Mouse (Mus musculus) limb, embryonic 12.5 days (tissue): Measurements from ENCODE around the gene Vax1. TPM values are rescaled to one million over a fixed set of nuclear protein-coding genes. Genes with fewer than 3 reads are reported as not detected.

Source experiments
- ATAC-seq: fragments of 200-750 bp; cut with Nextera tagmentation; 2 replicates; pipeline ENCODE4 v1.8.0; 2017; ENCODE audit warnings: low read depth, moderate TSS enrichment; ENCODE audit not compliant: insufficient number of reproducible peaks, insufficient read depth, low FRiP score, low TSS enrichment
- H3K27ac ChIP-seq: fragments of 300-500 bp; sonication (generic); 2 replicates; pipeline ENCODE4 v1.5.1; 2016; ENCODE audit warnings: mild to moderate bottlenecking, moderate library complexity
- H3K27me3 ChIP-seq: fragments of 300-500 bp; sonication (generic); 2 replicates; pipeline ENCODE4 v1.6.1; 2016; ENCODE audit warnings: mild to moderate bottlenecking, moderate library complexity
- H3K36me3 ChIP-seq: fragments of 300-500 bp; sonication (generic); 2 replicates; pipeline ENCODE4 v1.6.1; 2016; ENCODE audit warnings: mild to moderate bottlenecking, moderate library complexity
- H3K4me1 ChIP-seq: fragments of 300-500 bp; sonication (generic); replicated peaks from 2 replicates; pipeline ENCODE4 v1.6.1; 2016
- H3K4me2 ChIP-seq: fragments of 300-500 bp; sonication (generic); 2 replicates; pipeline ENCODE4 v1.6.1; 2016; ENCODE audit warnings: mild to moderate bottlenecking, moderate library complexity
- H3K4me3 ChIP-seq: fragments of 300-500 bp; sonication (generic); replicated peaks from 2 replicates; pipeline ENCODE4 v1.5.1; 2016; ENCODE audit warnings: mild to moderate bottlenecking
- H3K9ac ChIP-seq: fragments of 300-500 bp; sonication (generic); replicated peaks from 2 replicates; pipeline ENCODE4 v1.6.1; 2016; ENCODE audit warnings: mild to moderate bottlenecking, moderate library complexity
- H3K9me3 ChIP-seq: fragments of 300-500 bp; sonication (generic); 2 replicates; pipeline ENCODE4 v1.6.1; 2016; ENCODE audit warnings: mild to moderate bottlenecking, moderate library complexity
- WGBS: fragments of 180-500 bp; shearing (Covaris S2); methylation state at CpG from one replicate; pipeline ENCODE4 v1.1.7; 2016; 5-methylcytosine and 5-hydroxymethylcytosine counted together
- polyA plus RNA-seq: library from polyadenylated mRNA; unstranded; fragments of >200 nt; fragmentation: Nextera tagmentation; extraction: Ambion mirVana; gene quantifications from 2 replicates; pipeline ENCODE4 v1.2.1, GENCODE M21; 2016

Vax1 gene
- polyA plus RNA-seq, 1 experiment from 2014 or later, result not detected

GRCm38 (mm10) chr19:59192491-59192890 lies 22.6 kb upstream of the Vax1 start:
- Histone ChIP-seq H3K4me3 (no peak overlapping the region), H3K4me2 (no peak overlapping the region), H3K36me3 (no peaks in the 10 kb centered on the region), H3K9me3 (no peaks in the 10 kb centered on the region), H3K4me1 (peaks cover 17% of the 10 kb centered on the region), H3K27me3 (peaks cover 88% of the 10 kb centered on the region), H3K9ac (no peak overlapping the region), H3K27ac (no peak overlapping the region)
- ATAC-seq, result no peak
- WGBS, result 4% methylated on average over 2 of the region's 2 CpGs

- H3K4me1 ChIP-seq, result peaks cover 15% of the 10 kb centered on the region
- H3K27ac ChIP-seq, result no peak overlapping the region
- H3K4me3 ChIP-seq, result no peak overlapping the region
- H3K9me3 ChIP-seq, result no peaks in the 10 kb centered on the region
- 10% methylated on average over 4 of the region's 4 CpGs for WGBS
- no peak overlapping the region for H3K4me2 ChIP-seq
- no peak for ATAC-seq
- no peaks in the 10 kb centered on the region for H3K36me3 ChIP-seq
- H3K9ac ChIP-seq, result no peak overlapping the region
- H3K27me3 ChIP-seq, result peaks cover 86% of the 10 kb centered on the region
Measured at GRCm38 (mm10) chr19:59191123-59191505, 21.3 kb upstream of the Vax1 start.

GRCm38 (mm10) chr19:59190431-59191122 lies 20.7 kb upstream of the Vax1 start:
- Histone ChIP-seq H3K9ac (no peak overlapping the region), H3K27me3 (peaks cover 86% of the 10 kb centered on the region), H3K4me2 (no peak overlapping the region), H3K27ac (no peak overlapping the region), H3K4me3 (no peak overlapping the region), H3K9me3 (no peaks in the 10 kb centered on the region), H3K36me3 (no peaks in the 10 kb centered on the region), H3K4me1 (peaks cover 11% of the 10 kb centered on the region)
- WGBS, result 1% methylated on average over 8 of the region's 8 CpGs
- ATAC-seq, result no peak

- WGBS, result 1% methylated on average over 4 of the region's 4 CpGs
- Histone ChIP-seq H3K4me2 (no peak overlapping the region), H3K4me3 (no peak overlapping the region), H3K4me1 (peaks cover 5% of the 10 kb centered on the region), H3K9me3 (no peaks in the 10 kb centered on the region), H3K36me3 (no peaks in the 10 kb centered on the region), H3K9ac (no peak overlapping the region), H3K27ac (no peak overlapping the region), H3K27me3 (peaks cover 82% of the 10 kb centered on the region)
- ATAC-seq, result 0 out of 2 replicates have a peak, but pooled peaks have one; percentile 56
Measured at GRCm38 (mm10) chr19:59188981-59189380, 19.1 kb upstream of the Vax1 start.

GRCm38 (mm10) chr19:59184000-59184399 lies 14.1 kb upstream of the Vax1 start:
- Histone ChIP-seq H3K4me1 (no peaks in the 10 kb centered on the region; the same call in 1 of the 2 replicates), H3K27me3 (peaks cover 77% of the 10 kb centered on the region), H3K4me3 (no peak overlapping the region), H3K9ac (no peak overlapping the region), H3K4me2 (no peak overlapping the region), H3K27ac (no peak overlapping the region), H3K9me3 (no peaks in the 10 kb centered on the region), H3K36me3 (no peaks in the 10 kb centered on the region)
- no peak for ATAC-seq
- WGBS, result 41% methylated on average over 3 of the region's 3 CpGs

- Histone ChIP-seq H3K27ac (no peak overlapping the region), H3K9ac (no peak overlapping the region), H3K4me2 (no peak overlapping the region), H3K9me3 (no peaks in the 10 kb centered on the region), H3K27me3 (peaks cover 90% of the 10 kb centered on the region), H3K36me3 (no peaks in the 10 kb centered on the region), H3K4me1 (peaks cover 28% of the 10 kb centered on the region), H3K4me3 (no peak overlapping the region)
- ATAC-seq, result no peak
- WGBS, result 12% methylated on average over 6 of the region's 6 CpGs
Measured at GRCm38 (mm10) chr19:59173341-59174015, 3.6 kb upstream of the Vax1 start.

GRCm38 (mm10) chr19:59172781-59173180 lies 2.9 kb upstream of the Vax1 start:
- no peak overlapping the region for H3K27ac ChIP-seq
- no peak overlapping the region for H3K4me3 ChIP-seq
- 2% methylated on average over 3 of the region's 3 CpGs for WGBS
- no peak for ATAC-seq
- H3K36me3 ChIP-seq, result no peaks in the 10 kb centered on the region
- H3K4me1 ChIP-seq, result peaks cover 28% of the 10 kb centered on the region
- peaks cover 93% of the 10 kb centered on the region for H3K27me3 ChIP-seq
- no peaks in the 10 kb centered on the region for H3K9me3 ChIP-seq
- no peak overlapping the region for H3K9ac ChIP-seq
- H3K4me2 ChIP-seq, result no peak overlapping the region

GRCm38 (mm10) chr19:59171871-59172245 lies 2.0 kb upstream of the Vax1 start:
- Histone ChIP-seq H3K4me3 (0 out of 2 replicates have a peak overlapping the region, but pooled peaks have one; percentile 23), H3K27ac (no peak overlapping the region), H3K9me3 (no peaks in the 10 kb centered on the region), H3K36me3 (no peaks in the 10 kb centered on the region), H3K9ac (no peak overlapping the region), H3K27me3 (peaks cover 97% of the 10 kb centered on the region), H3K4me1 (peaks cover 31% of the 10 kb centered on the region), H3K4me2 (peak overlapping the region; percentile 38)
- 0% methylated on average over 19 of the region's 19 CpGs for WGBS
- ATAC-seq, result no peak

GRCm38 (mm10) chr19:59171151-59171870 lies 1.5 kb upstream of the Vax1 start:
- Histone ChIP-seq H3K9ac (no peak overlapping the region), H3K4me1 (peaks cover 36% of the 10 kb centered on the region), H3K4me2 (peak overlapping the region; percentile 38), H3K36me3 (no peaks in the 10 kb centered on the region), H3K27me3 (peaks cover 98% of the 10 kb centered on the region), H3K4me3 (peak overlapping the region; percentile 23), H3K9me3 (no peaks in the 10 kb centered on the region), H3K27ac (no peak overlapping the region)
- WGBS, result under 1% methylated on average over 36 of the region's 38 CpGs
- ATAC-seq, result no peak

GRCm38 (mm10) chr19:59170766-59171095 lies 875 bp upstream of the Vax1 start:
- peak overlapping the region; percentile 56 for H3K4me2 ChIP-seq
- H3K9me3 ChIP-seq, result no peaks in the 10 kb centered on the region
- no peak overlapping the region for H3K27ac ChIP-seq
- no peak overlapping the region for H3K9ac ChIP-seq
- no peak for ATAC-seq
- no peak overlapping the region for H3K4me3 ChIP-seq
- no peaks in the 10 kb centered on the region for H3K36me3 ChIP-seq
- peaks cover 42% of the 10 kb centered on the region for H3K4me1 ChIP-seq
- H3K27me3 ChIP-seq, result peaks cover 99% of the 10 kb centered on the region
- 3% methylated on average over 6 of the region's 6 CpGs for WGBS

GRCm38 (mm10) chr19:59169143-59169935 lies 517 bp downstream of the Vax1 start:
- H3K9ac ChIP-seq, result 0 out of 2 replicates have a peak overlapping the region, but pooled peaks have one; percentile 27
- peaks cover 100% of the 10 kb centered on the region for H3K27me3 ChIP-seq
- no peaks in the 10 kb centered on the region for H3K9me3 ChIP-seq
- H3K4me2 ChIP-seq, result peak overlapping the region; percentile 56
- H3K4me3 ChIP-seq, result peak overlapping the region; percentile 36
- under 1% methylated on average over 65 of the region's 65 CpGs for WGBS
- H3K27ac ChIP-seq, result no peak overlapping the region
- ATAC-seq, result no peak
- H3K4me1 ChIP-seq, result peaks cover 45% of the 10 kb centered on the region
- H3K36me3 ChIP-seq, result no peaks in the 10 kb centered on the region
